Mouse (Mus musculus): ENCODE results near the gene Gemin7.
A peak's percentile ranks its signal among the peaks of the same experiment; 100 is the strongest.

The Gemin7 gene

GRCm38 (mm10) chr7:19546007-19546406 lies 31.4 kb downstream of the Gemin7 start:
- DNase-seq: no peak

- DNase-seq: no peak
These were observed 33.8 kb downstream of the Gemin7 start for GRCm38 (mm10) chr7:19543584-19543983.

GRCm38 (mm10) chr7:19542155-19542691 lies 35.2 kb downstream of the Gemin7 start:
- DNase-seq: peak; percentile 62 to 66

GRCm38 (mm10) chr7:19541681-19542154 lies 35.7 kb downstream of the Gemin7 start:
- no peak for DNase-seq

GRCm38 (mm10) chr7:19540771-19541566 lies 36.4 kb downstream of the Gemin7 start:
- DNase-seq: peak; percentile 38 to 39

- DNase-seq: no peak
These were observed 42.7 kb downstream of the Gemin7 start for GRCm38 (mm10) chr7:19534676-19535075.

- no peak for DNase-seq
These were observed 45.2 kb downstream of the Gemin7 start for GRCm38 (mm10) chr7:19532240-19532639.

- no peak for DNase-seq
These were observed 46.3 kb downstream of the Gemin7 start for GRCm38 (mm10) chr7:19531077-19531476.

- DNase-seq: no peak
These were observed 52.3 kb downstream of the Gemin7 start for GRCm38 (mm10) chr7:19525105-19525481.

GRCm38 (mm10) chr7:19524420-19525104 lies 52.8 kb downstream of the Gemin7 start:
- DNase-seq: no peak

GRCm38 (mm10) chr7:19523757-19524419 lies 53.5 kb downstream of the Gemin7 start:
- peak in 1 of 2 experiments; percentile 37 for DNase-seq

GRCm38 (mm10) chr7:19523017-19523756 lies 54.2 kb downstream of the Gemin7 start:
- no peak for DNase-seq

GRCm38 (mm10) chr7:19520032-19520431 lies 57.4 kb downstream of the Gemin7 start:
- no peak for DNase-seq

- DNase-seq: peak; percentile 49 to 64
These were observed 59.6 kb downstream of the Gemin7 start, which contains the start of gene Nkpd1 for GRCm38 (mm10) chr7:19517652-19518365. Gene Nkpd1 (plus strand): TSS chr7:19517838.
